30 mouse cellular contexts compared by ENCODE assay signal in the genomic region with DNA sequence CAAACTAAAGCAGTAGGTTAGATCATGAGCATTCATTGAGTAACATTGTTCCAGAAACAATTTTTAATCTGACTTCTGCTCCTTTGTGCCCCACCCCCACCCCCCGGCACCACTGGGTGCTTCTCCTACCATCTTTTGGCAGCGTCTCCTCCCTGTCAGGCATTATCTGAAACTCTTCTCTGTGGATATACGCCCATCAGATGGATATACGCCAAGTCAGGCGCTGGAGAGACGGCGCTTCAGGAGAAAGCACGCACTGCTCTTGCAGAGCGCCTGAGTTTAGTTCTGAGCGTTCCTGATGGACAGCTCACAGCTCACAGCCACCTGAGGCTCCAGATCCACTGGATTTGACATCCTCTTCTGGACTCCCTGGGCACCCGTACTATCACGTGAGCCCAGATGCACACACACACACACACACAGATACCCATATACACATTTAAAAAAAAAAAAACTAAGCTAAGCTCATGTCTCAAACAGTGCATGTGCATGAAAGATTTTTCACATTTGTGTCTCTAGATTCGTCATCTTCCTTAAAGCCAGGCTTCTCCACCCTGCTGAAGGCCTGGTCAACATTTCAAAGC. TPM values are rescaled to one million over a fixed set of nuclear protein-coding genes. Genes with fewer than 3 reads are reported as not detected.
DNase-seq lines count a peak whose midpoint lies in the region; ATAC-seq lines count a peak whose summit lies in the region.
"Had no signal": no experiment of that assay in that cellular context is flagged by ENCODE, and none has a peak within 500 bp of the region (broad histone marks: within the 10 kb centered on the region; RNA-seq: fewer than 3 reads in every experiment).

No protein-coding gene starts in this region.

- H3K4me3 ChIP-seq in heart, embryonic 15.5 days, result no peak overlapping the region
- H3K4me3 ChIP-seq: forebrain, embryonic 13.5 days; heart, embryonic 12.5 days; hindbrain, embryonic 12.5 days; intestine, embryonic 15.5 days; layer of hippocampus, adult 2 months; liver, embryonic 13.5 days; midbrain, embryonic 12.5 days; stomach, embryonic 15.5 days had no signal

- H3K36me3 ChIP-seq in heart, embryonic 15.5 days, result no peaks in the 10 kb centered on the region
- H3K36me3 ChIP-seq: heart, embryonic 12.5 days; hindbrain, embryonic 12.5 days; intestine, embryonic 15.5 days; liver, embryonic 13.5 days; midbrain, embryonic 12.5 days; stomach, embryonic 15.5 days had no signal

- ATAC-seq in heart, embryonic 15.5 days (replicated peaks; ENCODE audit: insufficient number of reproducible peaks, insufficient read depth, low FRiP score, low read depth), result no peak
- ATAC-seq in common myeloid progenitor, adult 5-6 weeks (replicated peaks; ENCODE audit: low read depth, poor library complexity, severe bottlenecking), result peak; percentile 21; the same call in 1 of the 2 replicates
- ATAC-seq in cerebellum, adult (ENCODE audit: insufficient number of reproducible peaks, low FRiP score, low TSS enrichment), result no peak
- ATAC-seq: forebrain, embryonic 13.5 days; hindbrain, postnatal 0 days; intestine, embryonic 15.5 days had no signal

- 54% methylated on average over 13 of the region's 13 CpGs for WGBS in heart, embryonic 15.5 days

- H3K4me2 ChIP-seq in heart, embryonic 15.5 days, result no peak overlapping the region
- H3K4me2 ChIP-seq: forebrain, embryonic 13.5 days; heart, embryonic 12.5 days; hindbrain, embryonic 12.5 days; intestine, embryonic 15.5 days; liver, embryonic 13.5 days; midbrain, embryonic 12.5 days; stomach, embryonic 15.5 days had no signal

- H3K4me1 ChIP-seq in heart, embryonic 15.5 days (replicated peaks), result peaks cover 7% of the 10 kb centered on the region; the same call in 1 of the 2 replicates
- H3K4me1 ChIP-seq: forebrain, embryonic 13.5 days; hindbrain, embryonic 12.5 days; midbrain, embryonic 12.5 days; stomach, embryonic 15.5 days had no signal

- intact Hi-C loops in heart, postnatal 25 days (cut with DNase I), result no loop called here

- H3K9ac ChIP-seq in heart, embryonic 15.5 days, result no peak overlapping the region
- H3K9ac ChIP-seq: forebrain, embryonic 13.5 days; heart, embryonic 12.5 days; hindbrain, embryonic 12.5 days; intestine, embryonic 15.5 days; liver, embryonic 13.5 days; midbrain, embryonic 12.5 days; stomach, embryonic 15.5 days had no signal

- H3K27me3 ChIP-seq in heart, embryonic 15.5 days, result no peaks in the 10 kb centered on the region
- H3K27me3 ChIP-seq: CH12.LX; forebrain, embryonic 13.5 days; heart, embryonic 12.5 days; hindbrain, embryonic 12.5 days; intestine, embryonic 15.5 days; liver, embryonic 13.5 days; midbrain, embryonic 12.5 days; stomach, embryonic 15.5 days had no signal

- 0 out of 2 replicates have a peak overlapping the region, but pooled peaks have one; percentile 12 for H3K27ac ChIP-seq in heart, embryonic 15.5 days
- H3K27ac ChIP-seq: forebrain, embryonic 13.5 days; hindbrain, embryonic 12.5 days; hindbrain, postnatal 0 days; intestine, embryonic 15.5 days; layer of hippocampus, adult 2 months; liver, embryonic 13.5 days; midbrain, embryonic 12.5 days; stomach, embryonic 15.5 days had no signal

- no peaks in the 10 kb centered on the region for H3K9me3 ChIP-seq in heart, embryonic 15.5 days (replicated peaks)
- H3K9me3 ChIP-seq: forebrain, embryonic 13.5 days; heart, embryonic 12.5 days; hindbrain, embryonic 12.5 days; intestine, embryonic 15.5 days; liver, embryonic 13.5 days; midbrain, embryonic 12.5 days; stomach, embryonic 15.5 days had no signal

- no peak for DNase-seq in heart, postnatal 25 days (ENCODE audit: low spot score)
- DNase-seq in testis, postnatal 14 days (ENCODE audit: low spot score), result peak; percentile 79
- DNase-seq in testis, postnatal 10 days (ENCODE audit: low spot score), result no peak
- DNase-seq in urinary bladder, postnatal 4 days (ENCODE audit: low spot score in 2 of 2), result no peak
- DNase-seq: adrenal gland, postnatal 14 days; B cell, adult 2 months; cerebellum, adult 18-20 months; cerebellum, postnatal 10 days; heart, postnatal 14 days; kidney, adult 2 months; kidney, postnatal 36 days; left cerebral cortex, postnatal 4 days; liver, embryonic 13.5 days; lung, adult 2 months; lung, postnatal 14 days; right cerebral cortex, postnatal 25 days; thymus, adult 18-20 months; thymus, postnatal 25 days had no signal

RNA-seq across cellular contexts. Expression of a gene that starts 21.1 kb away (rescaled TPM):
- 9.4 and 11.1 TPM in 2 replicates for polyA plus RNA-seq in heart, embryonic 15.5 days (2015; fragmentation: Nextera tagmentation; extraction: Ambion mirVana)
- 10 to 100 TPM in 1 of 2 experiments, 1 to 10 TPM in 1; 9.9 to 12.4 TPM for total RNA-seq in heart, postnatal 25 days (2021)
- total RNA-seq in common myeloid progenitor, adult 5-6 weeks (2017), result 17.1 and 22.4 TPM in 2 replicates

RNA-seq across cellular contexts. Expression of a gene that starts 24.7 kb away (rescaled TPM):
- 56.2 and 63.8 TPM in 2 replicates for polyA plus RNA-seq in heart, embryonic 15.5 days (2015; fragmentation: Nextera tagmentation; extraction: Ambion mirVana)
- 100 to 1,000 TPM; 417 to 451 TPM for total RNA-seq in heart, postnatal 25 days (2021)
- total RNA-seq in common myeloid progenitor, adult 5-6 weeks (2017), result 11.7 and 20.1 TPM in 2 replicates

Comparison
In these comparisons a context has a peak if more than half of its experiments do, and no peak if none do; other contexts are left out.
1. RNA of a gene that starts 24.7 kb away (total RNA-seq): 417 to 451 TPM in heart, postnatal 25 days; 11.7 to 20.1 TPM in common myeloid progenitor, adult 5-6 weeks; every median in the first group is over 10 times any median in the second.